Mouse (Mus musculus) heart, postnatal 25 days (tissue): ENCODE measurements around the gene Cmpk1. TPM values are rescaled to one million over a fixed set of nuclear protein-coding genes. Genes with fewer than 3 reads are reported as not detected.
"Not testable (repeated sequence)": the region's sequence is repeated elsewhere in the genome, so short reads cannot be mapped to it uniquely, and the experiment has no call there.

Source experiments
- DNase-seq: peaks from one replicate; pipeline ENCODE4 v3.0.0; 2022; ENCODE audit warnings: low spot score
- intact Hi-C: fragments of 180-260 bp; cut with DNase I; formaldehyde crosslinking; loops from one replicate; pipeline ENCODE4 v1.15.1; 2025
- total RNA-seq, 2 experiments: library from RNA; stranded (reverse); gene quantifications; 2 replicates each; pipeline ENCODE4 v1.2.3; 2021

Gene Cmpk1
- total RNA-seq = 10 to 100 TPM; 34.2 to 39.8 TPM

DNA sequence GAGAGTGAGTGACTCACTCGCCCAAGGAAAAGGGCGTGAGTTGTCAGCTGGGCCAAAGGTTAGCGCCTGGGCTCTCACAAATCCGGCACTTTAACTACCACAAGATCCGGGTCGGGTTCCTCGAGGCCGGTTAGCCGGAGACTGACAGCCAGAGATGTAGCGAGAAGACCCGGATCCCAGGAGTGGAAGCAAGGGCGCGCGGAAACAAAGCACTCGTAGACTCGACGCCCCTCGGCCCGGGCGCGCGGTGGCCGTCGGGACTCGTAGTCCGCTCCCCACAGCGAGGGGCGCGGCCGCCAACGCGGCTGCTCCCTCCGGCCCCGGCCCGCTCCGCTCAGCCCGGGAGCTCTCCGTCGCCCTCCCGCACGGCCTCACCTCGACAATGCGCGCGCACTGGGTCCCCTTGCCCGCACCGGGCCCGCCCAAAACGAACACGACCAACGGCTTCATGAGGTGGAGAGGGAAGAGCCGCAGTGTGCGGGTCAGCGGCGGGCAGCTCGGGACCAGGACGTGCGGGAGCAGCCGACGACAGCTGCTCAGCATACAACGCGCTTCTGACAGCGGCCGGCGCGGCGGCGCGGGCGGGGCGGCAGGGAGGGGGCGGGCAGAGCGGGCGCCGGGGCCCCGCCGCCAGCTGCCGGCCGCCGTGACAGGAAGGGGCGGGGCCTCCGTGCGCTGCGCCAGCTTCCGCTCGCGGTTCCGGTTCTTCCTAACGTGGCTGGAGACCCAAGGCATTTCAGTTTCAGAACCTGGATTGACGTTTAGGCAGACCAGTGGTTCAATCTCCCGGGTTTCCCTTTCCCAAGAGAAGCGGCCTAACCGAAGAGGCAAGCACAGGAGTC is at the start of gene Cmpk1:
Cmpk1 (minus strand) TSS at position 651 of the 842 bp plus-strand sequence.
- intact Hi-C loops = no loop called here
- peak; percentile 78 for DNase-seq

DNA sequence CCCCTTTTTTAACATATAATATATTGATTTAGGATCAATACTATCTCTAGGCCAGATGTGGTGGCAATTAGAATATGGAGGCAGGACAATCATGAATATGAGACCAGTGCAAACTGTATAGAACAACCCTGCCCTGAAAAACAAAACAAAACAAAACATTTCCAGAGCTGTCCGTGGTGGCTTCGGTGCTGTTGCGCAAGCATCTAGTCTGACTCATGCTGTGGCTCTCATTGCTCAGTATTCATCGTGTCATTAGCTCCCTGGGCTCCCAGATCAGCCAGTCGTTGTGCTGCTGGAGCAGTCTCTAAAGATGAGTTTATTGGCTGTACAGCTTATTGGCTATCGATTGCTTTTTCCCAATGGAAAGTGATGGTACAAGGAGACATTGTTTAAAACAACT is 48.0 kb upstream of the Cmpk1 start:
- intact Hi-C loops = no loop called here
- no peak for DNase-seq

DNA sequence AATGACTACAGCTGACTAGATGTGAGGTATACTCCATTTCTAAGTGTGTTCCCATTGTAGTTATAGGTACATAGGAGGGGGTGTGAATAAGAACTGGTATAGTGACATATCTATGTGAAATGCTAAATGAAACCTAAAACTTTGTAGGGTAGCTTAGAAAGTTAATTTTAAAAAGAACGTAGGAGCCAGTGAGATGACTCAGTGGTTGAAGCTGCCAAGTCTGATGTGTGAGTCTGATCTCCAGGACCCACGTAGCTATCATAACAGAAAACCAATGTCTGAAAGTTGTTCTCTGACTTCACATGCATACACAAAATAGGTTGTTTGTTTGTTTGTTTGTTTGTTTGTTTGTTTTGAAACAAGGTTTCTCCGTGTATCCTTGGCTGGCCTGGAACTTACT is 33.0 kb upstream of the Cmpk1 start:
- intact Hi-C loops = no loop called here
- DNase-seq = no peak

DNA sequence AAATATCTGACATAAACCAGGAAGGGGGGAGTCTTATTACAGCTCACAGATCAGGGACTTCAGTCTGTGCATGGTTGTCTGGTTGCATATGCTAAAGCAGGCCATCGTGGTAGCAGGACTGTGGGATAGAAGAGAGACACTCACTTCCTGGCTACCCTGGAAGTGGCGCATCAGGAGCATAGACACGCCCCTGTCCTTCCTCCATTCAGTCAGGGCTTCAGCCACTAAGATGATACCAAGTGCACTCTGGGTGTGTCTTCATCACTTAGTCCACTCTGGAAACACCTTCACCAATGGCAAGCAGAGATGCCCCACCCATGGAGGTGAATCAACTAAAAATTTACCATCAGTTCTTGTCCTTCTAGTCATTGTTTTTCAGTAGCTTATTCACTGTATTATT is 27.2 kb upstream of the Cmpk1 start:
- intact Hi-C loops = no loop called here
- no peak for DNase-seq

DNA sequence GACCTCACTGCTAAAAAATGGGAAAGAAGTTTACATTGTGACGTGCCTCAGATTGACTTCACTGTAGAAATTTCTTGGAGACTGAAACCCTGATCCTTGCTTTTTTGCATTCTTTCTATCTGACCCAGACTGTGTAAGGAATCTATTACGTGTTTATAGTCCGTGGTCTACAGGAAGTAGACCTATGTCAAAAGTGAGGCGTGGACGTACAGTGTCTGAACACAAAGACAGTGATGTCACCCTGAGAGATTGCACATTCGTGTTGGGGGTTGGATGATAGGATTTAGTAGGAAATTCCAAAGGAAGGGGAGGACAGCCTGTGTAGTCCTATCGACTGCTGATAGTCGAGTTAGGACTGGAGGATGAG is 13.4 kb upstream of the Cmpk1 start:
- intact Hi-C loops = no loop called here
- no peak for DNase-seq

DNA sequence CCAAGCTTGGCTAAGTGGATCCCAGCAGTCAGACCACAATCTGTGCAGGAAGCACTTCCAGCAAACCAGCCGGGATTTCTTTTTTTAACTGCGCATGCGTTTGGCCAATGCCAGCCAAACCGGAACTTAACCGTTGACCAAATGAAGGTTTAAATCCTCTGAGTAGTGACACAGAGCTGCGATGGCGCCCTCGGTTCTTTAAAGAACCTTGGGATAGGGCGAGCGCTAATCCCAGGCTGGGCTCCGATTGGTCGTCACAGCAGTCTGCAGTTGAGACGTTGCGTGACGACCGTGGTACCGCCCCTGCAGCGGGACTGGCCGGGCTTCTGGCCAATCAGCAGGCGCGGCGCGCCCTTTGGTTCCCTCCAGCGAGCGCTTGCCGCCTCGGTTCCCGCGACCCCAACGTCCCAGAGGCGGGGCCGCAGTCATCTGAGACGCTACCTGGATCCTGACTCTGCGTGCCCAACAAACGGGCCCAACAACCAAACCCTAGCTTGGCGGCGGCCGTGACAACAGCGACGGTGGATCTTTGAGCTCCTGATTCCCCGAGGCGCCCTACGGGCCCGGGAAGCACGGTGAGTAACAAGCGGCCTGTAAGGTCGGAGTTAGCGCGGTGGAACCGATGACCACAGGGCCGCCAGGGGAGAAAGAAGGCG is 12.9 kb upstream of the Cmpk1 start, which contains the start of gene Stil:
Stil (plus strand) TSS at position 387 of the 656 bp plus-strand sequence.
- peak; percentile 93 for DNase-seq
- intact Hi-C loops = loop anchor here (5.0 kb wide), 1 partner anchor 87 kb away; the partner anchor contains the start of gene Pdzk1ip1

DNA sequence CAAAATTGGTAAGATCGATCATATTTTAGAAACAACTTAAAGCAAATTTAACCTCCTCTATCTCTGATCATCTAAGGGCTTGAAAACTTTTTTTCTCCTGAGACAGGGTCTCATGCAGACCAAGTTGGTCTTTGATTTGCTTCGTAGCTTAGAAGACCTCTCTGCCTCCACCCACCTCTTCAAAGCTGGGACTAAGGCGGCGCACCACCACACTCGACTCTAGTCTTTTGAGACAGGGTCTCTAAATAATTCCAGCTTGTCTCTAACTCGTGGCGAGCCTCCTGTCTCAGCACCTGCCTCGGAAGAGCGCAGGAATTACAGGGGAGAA is 12.4 kb upstream of the Cmpk1 start:
- intact Hi-C loops = loop anchor here (5.0 kb wide), 1 partner anchor 88 kb away; the partner anchor contains the start of gene Pdzk1ip1
- no peak for DNase-seq

DNA sequence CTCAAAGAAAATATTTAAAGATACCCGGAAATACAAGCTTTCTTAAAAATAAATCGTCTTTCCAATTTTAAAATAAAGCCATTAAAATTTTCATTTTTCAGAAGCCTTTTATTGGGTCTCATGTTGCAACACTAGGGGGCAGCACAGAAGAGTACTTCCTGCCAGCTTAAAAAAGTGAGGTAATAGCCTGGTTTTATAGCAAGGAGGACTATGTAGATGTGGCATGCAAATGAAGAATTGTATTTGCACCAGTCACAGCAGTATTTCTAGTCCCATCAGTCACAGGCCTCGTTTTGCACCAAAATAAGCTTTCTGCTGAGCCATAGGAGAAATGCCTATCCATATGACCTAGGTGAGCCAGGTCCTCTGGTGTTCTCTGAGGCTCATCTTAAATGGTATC is 10.0 kb upstream of the Cmpk1 start:
- intact Hi-C loops = loop anchor here (5.0 kb wide), 1 partner anchor 90 kb away; the partner anchor contains the start of gene Pdzk1ip1
- no peak for DNase-seq

DNA sequence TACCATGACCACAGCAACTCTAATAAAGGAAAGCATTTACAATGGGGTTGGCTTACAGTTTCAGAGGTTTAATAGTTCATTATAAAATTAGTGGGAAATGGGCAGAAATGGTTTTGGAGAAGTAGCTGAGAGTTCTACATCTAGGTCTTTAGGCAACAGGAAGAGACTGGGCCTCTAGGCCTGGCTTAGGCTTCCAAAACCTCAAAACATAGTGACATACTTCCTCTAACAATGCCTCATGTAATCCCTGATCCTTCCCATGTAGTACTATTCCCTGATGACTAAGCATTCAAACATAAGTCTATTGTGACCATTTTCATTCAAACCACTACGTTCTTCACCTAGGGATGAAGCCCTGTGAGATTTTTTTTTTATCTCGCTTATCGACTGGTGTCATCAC is 7.2 kb upstream of the Cmpk1 start:
- intact Hi-C loops = no loop called here
- DNase-seq = no peak

DNA sequence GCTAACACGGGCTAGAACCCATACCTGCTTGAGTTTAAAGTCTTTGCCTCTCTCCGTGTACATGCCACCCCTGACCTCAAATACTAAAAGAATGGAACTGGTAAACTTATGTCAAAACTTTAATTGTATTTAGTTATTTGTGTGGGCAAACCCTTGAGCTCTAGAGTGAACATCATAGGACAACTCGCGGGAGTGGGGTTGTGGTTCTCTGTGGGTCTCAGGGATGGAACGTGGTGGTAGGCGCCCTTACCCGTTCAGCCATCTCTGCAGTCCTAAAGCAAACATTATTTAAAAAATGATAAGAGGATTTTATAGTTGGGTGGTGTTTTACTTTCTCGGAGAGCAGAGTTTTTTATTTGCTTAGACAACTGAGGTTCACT is 840 bp downstream of the Cmpk1 start:
- intact Hi-C loops = no loop called here
- no peak for DNase-seq

DNA sequence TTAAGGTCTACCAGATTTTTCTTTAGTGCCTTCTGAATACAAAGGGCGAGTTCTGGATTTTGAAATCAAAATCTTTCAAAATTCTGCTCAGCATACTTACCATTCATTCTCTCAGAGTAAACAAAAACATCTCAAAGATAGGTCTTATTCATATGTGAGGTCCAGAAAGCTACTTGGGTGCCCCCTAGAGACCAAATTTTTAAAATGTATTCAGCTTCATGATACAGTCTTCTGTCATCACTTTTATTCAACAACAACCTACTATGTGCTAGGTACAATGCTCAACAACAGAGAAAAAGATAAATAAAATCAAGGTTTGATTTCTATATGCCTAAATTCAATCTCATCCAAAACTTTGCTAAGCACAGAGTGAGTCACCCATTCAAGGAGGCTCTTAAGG is 4.0 kb downstream of the Cmpk1 start:
- intact Hi-C loops = no loop called here
- DNase-seq = no peak

DNA sequence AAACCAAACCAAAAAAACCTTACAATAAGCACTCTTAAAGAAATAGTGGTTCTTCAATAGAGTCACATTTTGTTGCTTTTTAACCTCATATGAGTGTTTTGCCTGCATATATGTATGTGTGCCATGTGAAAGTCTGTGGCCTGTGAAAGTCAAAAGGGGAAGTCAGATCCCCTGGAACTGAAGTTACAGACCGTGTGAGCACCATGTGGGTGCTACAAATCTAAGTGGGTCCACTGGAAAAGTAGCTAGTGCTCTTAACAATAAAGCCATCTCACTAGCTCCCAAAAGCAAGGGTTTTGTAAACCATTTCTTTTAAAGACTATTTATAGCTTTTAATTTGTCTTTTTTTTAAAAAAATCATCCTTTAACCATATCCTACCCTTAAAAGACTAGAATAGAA is 4.4 kb downstream of the Cmpk1 start:
- intact Hi-C loops = no loop called here
- no peak for DNase-seq

DNA sequence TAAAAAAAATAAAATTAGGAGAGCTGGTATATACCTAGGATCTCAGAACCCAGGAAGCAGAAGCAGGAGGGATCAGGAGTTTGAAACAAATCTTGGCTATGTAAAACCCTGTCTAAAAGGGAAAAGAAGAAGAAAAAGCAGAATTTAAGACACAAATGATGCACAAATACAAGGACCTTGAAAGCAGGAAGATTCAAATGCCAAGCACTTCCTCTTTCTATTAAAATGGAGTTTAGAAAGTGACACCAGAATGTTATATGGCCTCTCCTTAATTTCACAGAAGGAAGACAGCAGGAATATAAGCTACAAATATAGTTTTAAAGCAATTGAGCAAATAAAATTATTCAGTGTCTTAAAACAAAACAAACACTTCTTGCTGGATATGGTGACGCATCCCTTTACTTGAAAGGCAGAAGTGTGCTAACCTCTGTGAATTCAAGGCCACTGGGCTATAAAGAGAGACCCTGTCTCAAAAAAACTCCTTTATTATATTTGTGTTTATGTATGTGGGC is 13.8 kb downstream of the Cmpk1 start:
- DNase-seq = no peak
- intact Hi-C loops = no loop called here

DNA sequence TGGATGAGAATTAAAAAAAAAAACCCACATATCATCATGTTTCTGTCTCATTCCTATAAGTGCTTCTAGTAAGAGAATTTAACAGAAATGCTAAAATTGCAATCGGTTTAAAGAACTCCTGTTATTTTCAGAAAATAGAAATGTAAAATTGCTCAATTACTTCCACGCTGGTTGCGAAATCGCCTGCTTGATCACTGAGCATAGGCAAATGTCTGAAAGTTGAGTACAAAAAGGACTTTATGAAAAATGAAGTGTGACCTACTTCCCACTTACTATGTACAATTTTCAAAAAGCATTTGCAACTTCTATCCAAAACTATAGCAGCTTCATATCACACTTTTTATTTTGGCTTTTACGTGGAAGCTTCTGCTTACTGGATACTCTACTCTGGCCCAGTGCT is 16.3 kb downstream of the Cmpk1 start:
- intact Hi-C loops = no loop called here
- no peak for DNase-seq

DNA sequence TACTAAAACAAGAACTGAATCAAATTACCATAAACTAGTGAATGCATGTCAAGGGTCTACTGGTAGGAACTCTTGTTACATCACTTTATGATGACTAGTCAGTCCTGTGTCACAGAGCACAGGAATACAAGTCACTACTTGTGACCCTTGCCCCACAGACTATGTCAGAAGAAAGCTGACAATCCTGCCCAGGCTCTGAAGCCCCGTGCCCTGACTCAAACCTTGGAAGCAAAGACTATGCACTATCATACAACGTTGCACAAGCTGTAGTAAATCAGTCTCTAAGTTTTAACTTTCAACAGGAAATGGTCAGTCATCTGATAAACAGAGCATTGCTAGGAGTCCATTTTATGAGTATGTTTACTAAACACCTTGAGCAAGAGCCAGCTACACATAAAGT is 26.2 kb downstream of the Cmpk1 start:
- DNase-seq, intact Hi-C loops: not testable (repeated sequence)

DNA sequence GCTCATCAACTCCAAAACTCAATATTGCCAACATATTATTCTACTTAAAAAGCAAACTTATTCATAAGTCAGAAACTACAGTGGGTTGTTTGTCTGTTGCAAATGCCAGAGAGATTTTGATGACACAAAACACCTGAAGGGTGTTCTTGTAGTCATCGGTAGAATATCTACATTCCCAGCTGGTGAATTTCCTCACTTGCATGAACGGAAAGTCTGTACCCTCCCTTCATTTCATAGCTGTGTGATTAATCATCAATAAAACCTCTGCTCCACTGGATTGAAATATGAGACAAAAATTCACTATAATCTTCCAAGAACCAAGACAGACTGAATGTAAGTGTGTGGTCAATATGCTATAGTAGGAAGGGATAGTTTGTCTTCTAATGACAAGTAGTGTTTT is 27.5 kb downstream of the Cmpk1 start:
- intact Hi-C loops = no loop called here
- no peak for DNase-seq

DNA sequence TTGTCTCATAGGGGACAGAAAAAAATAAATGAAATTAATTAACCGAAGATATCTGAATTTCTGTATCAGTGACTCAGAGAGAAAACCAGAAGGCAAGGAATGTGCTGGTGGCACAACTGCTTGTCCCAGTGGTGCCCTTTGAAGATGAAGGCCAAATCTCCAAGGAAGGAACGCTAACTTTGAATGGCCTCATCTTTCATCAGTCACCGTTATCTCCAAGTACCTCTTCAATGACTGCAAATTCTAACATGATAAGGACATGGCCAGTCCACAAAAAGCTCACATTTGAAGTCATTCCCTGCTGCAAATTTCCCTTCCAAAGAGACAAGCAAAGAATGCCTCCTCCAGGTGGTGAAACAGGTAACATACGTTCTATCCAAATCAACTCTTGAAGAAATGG is 28.3 kb downstream of the Cmpk1 start:
- no peak for DNase-seq
- intact Hi-C loops = no loop called here

DNA sequence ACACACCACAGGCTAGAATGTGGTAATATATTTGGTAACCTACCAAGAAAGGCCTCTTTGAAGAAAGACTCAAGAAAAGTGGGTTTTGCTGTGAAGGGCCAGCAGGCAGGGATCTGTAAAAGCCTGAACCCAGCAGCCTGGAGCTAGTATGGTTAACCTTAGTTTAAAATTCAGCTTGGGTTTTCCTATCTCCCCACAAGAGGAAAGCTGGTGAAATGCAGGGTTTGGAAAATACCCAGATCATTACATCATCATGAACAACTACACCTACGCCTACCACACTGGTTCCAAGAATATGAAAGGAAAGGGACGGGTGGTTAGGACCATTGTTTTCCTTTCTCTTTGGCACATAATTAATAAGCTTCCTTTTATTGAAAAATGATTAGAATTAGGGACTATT is 28.8 kb downstream of the Cmpk1 start:
- intact Hi-C loops = no loop called here
- DNase-seq = no peak

DNA sequence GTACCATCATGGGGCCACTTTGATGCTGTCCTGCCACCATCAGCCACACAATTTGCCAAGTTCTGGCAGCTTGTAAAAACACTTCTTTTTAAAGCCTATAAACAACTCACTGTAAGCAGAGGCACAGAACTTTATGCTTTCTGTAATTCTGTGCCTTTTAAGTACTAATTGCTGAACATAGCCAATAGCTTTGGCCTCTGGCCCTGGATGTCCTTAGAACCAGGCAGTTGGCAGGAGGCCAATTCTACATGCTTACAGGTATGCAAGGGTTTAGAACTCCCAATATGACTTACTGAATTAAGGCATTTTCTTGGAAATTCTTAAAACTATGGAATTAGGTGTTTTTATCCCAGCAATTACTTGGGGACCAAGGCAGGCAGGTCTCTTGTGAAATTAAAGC is 29.6 kb downstream of the Cmpk1 start:
- no peak for DNase-seq
- intact Hi-C loops = no loop called here

DNA sequence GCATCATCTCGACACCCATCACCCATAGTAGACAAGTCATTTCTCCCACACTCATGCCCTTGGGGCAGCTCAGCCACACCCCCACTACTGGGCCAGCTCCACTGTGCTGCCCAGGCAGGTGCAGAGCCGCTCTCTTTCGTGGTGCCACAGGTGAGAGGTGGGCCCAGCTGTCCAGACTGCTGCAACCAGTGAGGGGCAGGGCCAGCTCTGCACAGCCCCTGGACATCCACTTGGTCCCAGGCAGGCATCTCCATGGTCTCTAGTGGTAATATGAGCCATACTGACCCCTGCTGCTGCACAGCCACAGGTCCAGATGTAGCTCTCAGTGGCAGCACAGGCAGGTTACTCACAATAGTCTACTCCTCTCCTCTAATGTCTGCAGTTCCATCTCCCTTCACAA is 33.9 kb downstream of the Cmpk1 start:
- no peak for DNase-seq
- intact Hi-C loops = no loop called here

DNA sequence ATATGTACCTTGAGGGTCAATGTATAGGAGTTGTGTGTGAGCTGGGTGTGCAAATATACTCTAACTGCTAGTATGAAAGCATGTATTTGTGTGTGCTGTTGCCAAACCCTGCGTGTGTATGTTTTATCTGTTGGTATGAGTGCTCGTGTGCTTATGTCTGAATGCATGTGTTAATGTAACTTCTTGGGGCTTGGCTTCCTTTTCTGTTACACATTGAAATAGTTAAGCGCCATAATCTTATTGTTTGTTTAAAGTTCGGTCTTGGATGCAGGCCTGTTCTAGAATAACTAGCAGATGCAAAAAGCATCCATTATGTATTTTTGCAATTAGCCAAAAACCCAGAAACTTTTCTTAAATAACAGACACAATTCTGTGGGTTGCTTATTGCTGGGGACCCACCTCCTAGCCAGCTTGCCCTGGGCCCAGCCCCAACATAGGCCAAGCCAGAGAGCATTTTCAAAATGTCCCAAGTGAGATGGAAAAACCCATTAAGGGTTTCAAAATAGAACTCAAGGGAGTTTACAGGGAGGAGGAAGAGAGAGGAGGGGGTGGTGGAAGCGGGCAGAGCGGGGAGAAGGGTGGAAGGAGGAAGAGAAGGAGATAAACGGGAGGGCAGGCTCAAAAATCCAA is 39.1 kb downstream of the Cmpk1 start:
- intact Hi-C loops = loop anchor here (1.0 to 5.0 kb wide), 3 partner anchors 31 to 301 kb away; no protein-coding TSS in a partner anchor
- DNase-seq = no peak
